Mouse (Mus musculus) testis, postnatal 10 days (tissue): ENCODE data around the gene Pcmt1.
A peak's percentile ranks its signal among the peaks of the same experiment; 100 is the strongest.

Experiments
- DNase-seq: peaks from one replicate; pipeline ENCODE4 v3.0.0; 2021; ENCODE audit warnings: low spot score

Gene Pcmt1

DNA sequence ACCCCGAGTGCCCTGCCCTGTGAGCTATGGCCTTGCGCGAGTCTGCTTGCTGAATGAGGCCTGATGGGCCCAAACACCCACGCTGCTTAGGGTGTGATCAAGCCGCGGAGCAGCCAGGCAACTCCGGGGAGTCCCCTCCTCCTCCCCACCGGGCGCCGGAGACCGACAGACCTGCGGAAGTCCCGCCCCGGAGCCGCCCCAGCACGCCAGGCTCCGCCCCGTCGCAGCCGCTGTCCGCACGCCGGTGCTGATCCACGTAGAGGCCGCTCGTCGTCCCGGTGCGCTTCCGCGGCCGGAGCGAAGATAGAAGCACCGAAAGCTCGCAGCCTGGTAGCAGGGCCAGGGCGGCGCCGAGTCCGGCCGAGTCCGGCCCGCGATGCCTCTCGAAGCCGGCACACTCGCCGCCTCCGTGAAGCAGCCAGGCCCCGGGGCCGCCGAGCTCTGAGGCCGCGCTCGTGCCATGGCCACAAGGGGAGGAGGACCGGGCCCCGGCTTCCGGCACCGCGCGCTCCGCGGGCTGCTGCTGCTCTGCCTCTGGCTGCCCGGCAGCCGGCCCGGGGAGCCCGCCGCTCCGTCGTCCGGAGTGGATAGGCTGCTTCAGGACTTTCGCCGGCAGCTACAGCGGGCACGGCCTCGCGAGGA is 91.2 kb downstream of the Pcmt1 start, which contains the start of gene Lrp11:
Gene Lrp11, plus strand, starts transcription at position 209 of the 642 bp plus-strand sequence.
- DNase-seq = peak; percentile 96

DNA sequence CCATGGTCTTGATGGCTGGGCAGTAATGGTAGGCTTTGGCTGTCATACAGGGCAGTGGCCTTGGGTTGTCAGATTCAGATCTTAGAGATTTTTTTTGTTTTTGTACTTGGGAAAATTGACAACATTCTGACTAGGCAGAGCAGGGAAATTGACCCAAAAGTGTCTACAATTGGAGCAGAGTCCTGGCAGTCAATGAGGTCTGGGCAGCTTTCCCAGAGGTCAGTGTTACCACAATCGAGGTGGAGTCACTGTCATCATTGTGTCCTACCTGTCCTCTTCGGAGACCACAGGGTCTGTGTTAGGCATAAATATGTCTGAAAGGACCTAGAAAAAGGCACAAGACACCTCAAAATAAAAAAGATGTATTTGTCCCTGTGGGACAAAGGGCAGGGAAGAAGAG is 94.2 kb downstream of the Pcmt1 start:
- DNase-seq = no peak

DNA sequence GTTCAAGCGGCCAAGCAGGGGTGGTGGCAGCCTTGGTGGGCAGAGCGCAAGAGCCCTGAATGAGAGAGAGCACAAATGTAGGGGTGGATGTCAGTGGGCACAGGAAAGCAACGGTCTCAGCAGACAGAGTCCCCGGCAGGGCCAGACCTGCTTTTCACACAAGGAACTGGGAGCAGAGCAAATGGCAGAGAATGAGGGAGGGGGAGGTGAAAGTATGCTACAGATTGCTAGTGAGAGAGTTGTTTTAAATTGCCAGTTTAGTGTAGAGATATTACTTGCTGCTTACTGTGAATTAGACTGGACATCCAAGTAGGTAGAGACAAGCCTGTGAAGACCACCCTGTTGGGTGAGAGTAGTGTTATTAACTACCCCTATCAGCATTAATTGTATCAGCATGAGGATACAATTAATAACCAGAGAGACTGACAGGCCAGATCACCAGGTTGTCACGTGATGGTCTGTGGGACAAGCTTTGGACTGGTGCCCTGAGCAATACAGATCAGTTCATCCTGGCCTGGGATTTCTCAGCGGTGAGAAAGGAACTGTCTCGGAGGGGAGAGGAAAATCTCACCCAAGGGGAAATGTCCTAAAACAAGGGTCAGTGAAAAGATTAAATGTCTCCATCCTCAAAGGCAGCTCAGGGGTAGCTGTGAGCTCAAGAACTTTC is 97.9 kb downstream of the Pcmt1 start:
- DNase-seq = no peak

DNA sequence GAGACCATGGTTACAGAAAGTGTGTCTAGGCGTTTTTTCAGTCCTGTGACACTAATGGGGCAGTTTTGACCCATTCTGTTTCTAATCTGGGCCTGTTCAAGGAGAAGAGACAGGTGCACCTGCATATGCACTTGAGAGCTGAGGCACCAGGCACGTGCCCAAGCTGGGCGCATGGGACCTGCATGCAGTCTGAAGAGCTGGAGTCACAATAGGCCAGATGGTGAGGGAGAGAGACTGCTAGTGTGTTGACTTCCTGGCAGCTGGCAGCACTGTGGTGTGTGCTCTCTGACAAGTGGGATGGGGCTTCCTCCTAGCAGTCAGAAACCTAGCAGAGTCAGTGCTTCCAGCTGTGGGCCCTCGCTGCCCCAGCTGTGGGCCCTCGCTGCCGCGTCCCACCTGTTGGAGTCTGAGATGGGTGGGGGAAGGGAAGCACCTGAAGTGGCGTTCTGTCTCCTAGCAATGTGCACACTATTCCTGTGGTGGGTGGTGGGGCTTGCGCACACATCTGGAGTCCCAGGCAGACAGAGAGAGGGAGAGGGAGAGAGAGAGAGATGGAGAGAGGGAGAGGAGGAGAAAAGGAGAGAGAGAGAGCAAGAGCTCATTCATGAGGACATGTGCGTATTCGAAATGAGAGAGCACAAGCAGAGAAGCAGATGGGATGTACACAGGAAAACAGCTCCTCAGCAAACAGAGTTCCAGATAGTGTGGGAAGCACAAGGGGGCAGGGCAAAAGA is 98.6 kb downstream of the Pcmt1 start:
- no peak for DNase-seq

DNA sequence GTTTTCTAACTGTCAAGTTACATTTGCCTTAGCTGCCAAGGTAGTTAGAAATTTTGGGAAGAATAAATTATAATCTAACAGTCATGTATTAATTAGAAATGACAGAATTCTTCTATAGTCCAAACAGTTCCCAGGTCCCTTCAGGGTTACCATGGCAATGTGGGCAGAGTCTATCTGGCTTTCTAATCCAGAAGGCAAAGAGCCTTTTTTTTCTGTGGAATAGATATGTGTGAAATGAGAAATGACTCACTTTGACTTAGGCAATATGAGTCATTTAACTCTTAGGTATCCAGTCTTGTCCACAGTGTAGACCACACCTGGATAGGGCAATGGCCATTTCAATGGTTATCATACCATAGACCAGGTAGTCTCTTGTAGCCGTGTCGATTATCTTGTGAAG is 99.5 kb downstream of the Pcmt1 start:
- no peak for DNase-seq
